Mouse (Mus musculus): ENCODE data around the gene Sstr2.
A peak's percentile ranks its signal among the peaks of the same experiment; 100 is the strongest.

The Sstr2 gene

DNA sequence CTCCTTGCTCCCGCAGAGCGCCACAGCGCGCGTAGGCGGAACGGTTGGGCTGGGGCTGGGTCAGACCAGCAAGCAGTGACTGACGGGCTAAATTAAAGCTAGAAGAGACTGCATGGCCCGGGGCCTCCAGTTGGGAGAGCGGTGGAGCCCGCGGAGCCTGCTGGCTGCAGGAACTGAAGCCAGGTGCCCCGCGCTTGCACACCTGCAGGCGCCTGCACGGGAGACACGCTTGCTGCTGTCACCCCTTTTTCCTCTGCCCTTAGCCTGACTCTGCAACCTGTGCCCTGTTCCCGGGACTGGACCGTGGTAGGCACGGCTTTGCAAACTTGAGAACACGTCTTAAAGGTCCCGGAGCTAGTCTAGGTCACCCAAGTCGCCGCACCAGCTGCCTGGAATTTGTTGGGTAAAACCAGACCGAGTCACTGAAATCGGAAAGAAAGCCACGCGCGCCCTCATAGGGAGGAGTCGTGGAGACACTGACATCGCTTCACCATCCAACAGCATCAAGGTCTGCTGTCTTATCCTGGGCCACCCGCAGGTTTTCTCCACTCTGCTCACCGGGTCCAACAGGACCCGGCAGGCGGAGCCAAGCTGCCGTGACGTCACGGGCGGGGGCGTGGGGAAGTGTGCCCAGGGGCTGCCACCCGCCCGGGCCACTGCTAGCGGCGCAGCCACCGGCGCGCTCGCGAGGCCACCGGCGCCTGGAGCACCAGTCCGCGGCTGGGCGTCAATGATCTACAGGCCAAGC, at the start of gene Sstr2:
Gene Sstr2 (plus strand): TSS at position 671 of the 748 bp plus-strand sequence.
- DNase-seq (ENCODE audit: low spot score in 2 of 2): peak; percentile 43 to 67

DNA sequence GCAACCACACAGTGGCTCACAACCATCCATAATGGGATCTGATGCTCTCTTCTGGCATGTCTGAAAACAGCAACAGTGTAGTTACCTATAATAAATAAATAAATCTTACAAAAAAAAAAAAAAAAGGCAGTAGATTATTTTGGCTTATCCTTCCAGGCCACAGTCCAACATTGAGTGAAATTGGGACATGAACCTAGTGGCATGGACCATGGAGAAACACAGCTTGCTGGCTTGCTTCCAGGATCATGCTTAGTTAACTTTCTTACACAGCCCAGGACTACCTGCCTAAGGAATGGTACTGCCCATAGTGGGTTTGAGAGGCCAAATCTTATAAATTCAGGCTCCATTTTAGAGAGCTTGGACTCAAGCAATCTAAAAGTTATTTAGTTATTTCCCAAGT, 47.5 kb upstream of the Sstr2 start:
- no peak for DNase-seq (ENCODE audit: low spot score in 2 of 2)

DNA sequence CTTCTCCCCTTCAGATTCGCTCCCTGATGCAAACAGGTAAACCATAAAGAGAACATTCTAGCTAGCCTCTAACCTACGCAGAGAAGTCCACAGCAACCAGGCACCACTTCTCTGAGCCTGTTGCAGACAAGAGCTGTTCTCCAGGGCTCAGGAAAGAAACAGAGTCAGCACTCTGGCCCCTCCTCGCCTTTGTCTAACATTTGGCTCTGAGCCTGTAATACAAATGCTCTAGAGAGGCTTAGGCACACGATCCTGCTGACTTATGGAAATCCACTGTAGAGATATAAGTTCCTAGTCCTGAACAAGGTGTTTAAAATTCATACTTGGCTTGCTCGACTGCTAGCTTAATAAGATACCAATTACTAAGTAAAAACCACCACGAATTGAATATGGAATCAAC, 46.5 kb upstream of the Sstr2 start:
- DNase-seq (ENCODE audit: low spot score in 2 of 2): no peak

DNA sequence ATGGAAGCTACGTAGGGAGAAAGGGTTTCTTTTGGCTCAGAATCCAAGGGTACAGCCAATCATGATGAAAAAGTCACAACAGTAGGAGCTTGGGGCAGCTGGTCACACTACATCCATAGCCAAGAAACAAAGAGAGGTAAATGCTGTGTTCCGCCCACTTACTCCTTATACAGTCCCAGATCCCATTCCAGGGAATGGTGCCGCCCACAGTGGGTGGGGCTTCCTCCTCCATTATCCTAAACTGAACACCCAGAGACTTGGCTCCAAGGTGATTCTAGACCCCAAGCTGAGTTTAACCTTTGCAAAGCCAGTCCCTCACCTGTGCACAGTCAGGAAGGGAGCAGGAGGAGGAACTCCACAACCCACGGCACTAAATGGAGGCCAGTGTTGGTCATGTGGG, 41.9 kb upstream of the Sstr2 start:
- no peak for DNase-seq (ENCODE audit: low spot score in 2 of 2)

DNA sequence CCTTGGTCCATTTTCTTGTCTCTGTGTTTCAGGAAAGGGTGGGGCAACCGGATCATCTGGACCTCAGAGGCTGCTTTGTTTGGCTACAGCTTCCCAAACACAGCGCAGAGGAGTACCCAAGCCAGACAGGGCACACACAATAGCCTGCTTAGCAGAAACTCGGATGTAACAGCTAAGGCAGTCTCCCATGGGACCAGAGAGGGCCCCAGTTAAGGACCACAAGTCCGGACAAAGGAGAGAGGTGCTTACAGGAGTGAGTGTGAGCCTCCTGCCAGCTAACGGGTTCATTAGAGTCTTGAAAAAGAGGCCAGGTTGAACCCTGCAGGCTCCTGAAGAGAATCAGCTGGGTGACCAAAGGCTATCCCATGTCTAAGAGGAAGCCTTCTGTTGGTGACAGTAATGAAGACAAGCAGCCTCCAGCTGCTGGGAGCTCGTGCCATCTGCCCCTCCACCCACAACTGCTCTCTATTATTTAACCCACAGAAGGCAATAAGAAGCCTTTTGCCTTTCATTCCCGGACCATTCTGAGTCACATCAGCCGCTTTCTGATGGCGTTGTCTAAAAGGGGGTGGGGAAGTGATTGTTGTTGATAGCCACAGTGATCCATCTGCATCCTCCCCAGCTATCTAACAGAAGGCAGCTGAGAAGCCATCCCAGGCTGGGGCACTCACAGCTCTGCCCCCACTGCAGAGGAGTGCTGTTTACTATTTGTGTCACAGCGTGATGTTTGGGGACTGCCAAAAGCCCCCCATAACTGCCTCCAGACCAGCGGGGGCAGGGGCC, 35.1 kb upstream of the Sstr2 start:
- DNase-seq (ENCODE audit: low spot score in 2 of 2): no peak

DNA sequence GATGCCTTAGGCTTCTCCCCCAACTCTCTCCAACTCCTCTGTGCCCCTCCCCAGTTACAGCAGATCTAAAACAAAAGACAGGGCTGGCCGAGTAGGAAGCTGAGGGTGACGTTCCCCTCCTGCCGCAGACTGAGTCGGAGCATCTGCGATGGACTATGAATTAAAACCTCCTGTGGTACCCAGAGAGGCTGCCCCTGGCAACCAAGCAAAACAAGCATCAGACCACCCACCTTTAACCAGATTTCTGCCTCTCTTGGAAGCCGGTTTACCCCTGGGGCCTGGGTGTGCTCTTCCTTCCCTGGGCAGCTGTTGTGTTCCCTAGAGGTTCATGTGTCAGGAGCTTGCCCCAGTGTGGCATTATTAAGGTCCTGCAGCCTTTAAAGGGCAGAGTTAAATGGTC, 32.7 kb upstream of the Sstr2 start:
- no peak for DNase-seq (ENCODE audit: low spot score in 2 of 2)

DNA sequence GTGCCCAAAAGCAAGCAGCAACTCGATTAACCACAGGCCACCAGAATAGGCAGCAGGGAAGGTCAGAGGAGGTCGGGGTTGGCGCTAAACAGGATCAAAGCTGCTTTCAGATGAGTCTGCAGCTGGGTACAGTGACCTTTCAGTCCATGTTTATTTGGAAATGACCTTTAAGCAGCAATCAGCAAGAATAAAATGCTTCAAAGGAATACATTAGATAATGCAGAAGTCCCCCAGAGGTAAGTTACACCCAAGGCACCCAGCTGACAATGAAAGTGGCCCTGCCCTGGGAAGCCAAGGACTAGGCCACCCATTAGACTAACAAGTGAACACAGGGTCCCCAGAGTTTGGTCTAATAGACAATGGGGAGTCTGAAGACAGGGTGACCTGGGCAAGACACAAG, 30.2 kb upstream of the Sstr2 start:
- no peak for DNase-seq (ENCODE audit: low spot score in 2 of 2)

DNA sequence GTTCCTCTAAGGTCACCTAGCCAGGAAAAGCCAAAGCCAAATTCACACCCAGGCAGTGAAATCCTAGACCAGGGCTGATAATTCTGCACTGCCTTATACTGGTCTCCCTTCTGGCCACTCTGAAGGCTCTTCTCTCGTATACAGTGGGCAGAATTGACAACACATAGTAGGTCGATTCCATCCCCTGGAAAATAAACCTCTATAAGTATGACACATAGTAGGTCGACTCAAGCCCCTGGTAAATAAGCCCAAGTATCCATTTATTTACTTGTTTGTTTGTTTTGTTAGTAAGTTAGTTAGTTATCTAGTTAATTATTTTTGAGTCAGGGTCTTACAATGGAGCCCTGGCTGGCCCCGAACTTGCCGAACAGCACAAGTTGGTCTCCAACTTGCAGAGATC, 24.0 kb upstream of the Sstr2 start:
- DNase-seq (ENCODE audit: low spot score in 2 of 2): no peak

DNA sequence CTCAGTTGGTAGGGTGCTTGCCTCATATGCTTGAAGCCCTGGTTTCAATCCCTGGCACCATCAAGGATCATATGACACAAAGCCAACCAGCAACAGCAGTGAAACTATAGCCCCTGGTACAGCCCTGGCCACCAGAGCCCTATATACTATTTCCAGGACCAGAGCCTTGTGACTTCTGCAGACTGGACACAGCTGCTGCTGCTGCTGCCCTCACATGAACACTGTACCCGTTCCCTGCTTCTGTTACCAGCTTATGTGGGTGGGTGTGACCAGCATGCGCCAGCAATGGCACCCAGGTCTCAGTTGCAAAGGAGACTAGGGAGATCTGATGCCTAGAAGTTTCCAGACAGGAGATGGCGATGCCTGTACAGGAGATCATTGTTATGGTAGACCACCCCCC, 21.5 kb upstream of the Sstr2 start:
- no peak for DNase-seq (ENCODE audit: low spot score in 2 of 2)

DNA sequence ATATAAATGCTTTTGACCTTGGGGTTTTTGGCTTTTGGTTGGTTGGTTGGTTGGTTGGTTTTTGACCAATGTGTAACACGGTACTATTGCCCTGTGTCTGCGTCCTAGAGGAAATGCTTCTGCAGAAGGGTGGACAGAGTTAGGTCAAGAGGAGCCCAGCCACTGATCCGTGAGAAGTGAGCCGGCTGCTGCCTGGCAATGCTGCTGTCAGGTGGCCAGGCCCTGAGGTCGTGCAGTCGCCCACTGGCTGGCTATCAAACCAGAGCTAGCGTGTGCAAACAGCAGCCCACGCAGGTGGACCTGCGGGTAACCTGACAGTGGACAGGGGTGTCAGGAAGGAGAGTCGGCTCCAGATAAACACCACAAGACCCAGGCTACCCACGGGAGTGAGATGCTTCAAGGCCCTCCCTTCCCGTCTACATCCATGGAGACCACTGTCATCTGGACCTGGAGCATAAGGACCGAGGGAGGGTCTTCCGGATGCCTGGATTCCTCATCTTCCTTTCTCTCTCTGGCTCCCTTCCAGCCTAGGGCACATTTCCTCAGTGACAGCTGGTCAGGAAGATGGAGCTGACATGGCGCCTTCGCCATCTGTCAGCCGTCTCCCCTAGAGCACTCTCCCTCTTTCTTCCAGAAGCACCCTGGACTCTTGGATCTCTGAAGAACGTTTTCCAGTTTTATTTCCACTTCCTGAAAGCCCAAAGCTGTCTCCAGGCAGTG, 18.5 kb upstream of the Sstr2 start:
- no peak for DNase-seq (ENCODE audit: low spot score in 2 of 2)

DNA sequence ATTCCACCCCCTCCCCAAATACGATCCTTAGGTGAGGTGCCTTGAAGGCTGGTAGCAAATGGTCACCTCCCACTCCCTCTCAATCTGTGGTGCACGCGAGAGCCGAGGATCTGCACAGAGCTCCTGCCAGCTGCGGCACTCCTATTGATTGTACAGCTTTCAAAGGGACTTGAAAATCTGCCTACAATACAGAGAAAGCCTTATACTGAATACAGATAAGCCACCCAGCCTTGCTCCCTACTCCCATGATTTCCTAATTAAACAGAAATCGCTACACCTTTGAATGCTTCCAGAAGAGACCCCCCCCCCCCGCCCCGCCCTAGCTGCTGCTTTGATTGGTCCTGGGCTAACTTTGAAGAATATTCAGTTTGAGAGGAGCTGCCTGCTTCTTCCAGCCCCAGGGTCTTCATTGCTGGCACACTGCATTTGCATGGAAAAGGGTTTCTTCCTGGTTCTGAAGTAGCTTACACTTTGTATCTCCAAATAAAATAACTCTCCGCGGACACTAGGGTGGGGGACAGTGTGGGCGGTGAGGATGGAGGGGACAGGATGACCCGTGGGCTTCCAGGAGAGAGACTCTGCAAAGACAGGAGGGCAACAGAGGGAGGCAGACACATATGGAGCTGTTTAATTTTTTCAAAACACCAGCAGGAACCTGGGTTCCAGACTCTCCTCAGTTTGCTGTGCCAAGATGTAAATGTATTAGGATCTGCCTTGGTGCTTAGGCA, 17.4 kb upstream of the Sstr2 start:
- no peak for DNase-seq (ENCODE audit: low spot score in 2 of 2)

DNA sequence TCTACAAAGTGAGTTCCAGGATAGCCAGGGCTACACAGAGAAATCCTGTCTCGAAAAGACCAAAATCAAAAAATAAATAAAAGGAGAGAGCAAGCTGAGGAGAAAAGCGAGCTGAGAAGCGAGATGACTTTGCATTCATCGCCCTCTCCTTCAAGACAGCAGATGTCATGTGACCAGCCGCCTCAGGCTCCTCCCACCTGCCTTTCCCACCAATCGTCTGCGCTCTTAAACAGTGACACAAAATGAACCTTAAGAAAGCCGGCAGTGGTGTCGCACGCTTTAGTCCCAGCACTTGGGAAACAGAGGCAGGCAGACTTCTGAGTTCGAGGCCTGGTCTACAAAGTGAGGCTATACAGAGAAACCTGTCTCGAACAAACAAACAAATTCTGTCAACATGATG, 11.6 kb upstream of the Sstr2 start:
- no peak for DNase-seq (ENCODE audit: low spot score in 2 of 2)

DNA sequence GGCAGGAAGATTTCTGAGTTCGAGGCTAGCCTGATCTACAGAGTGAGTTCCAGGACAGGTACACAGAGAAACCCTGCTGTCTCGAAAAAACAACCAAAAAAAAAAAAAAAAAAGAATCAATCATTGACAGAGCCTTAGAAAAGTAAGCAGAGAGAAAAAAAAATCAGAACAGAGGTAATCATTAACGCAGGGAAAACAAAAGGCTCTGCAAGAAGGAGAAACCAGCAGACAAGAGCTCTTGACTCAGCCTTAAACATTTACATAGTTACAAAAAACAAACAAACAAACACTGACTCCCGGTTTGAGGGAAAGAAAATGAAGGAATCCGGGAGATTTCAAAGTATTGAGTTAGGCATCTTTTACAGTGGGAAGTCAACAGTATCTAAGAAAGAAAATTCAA, 9.6 kb upstream of the Sstr2 start:
- DNase-seq (ENCODE audit: low spot score in 2 of 2): no peak

DNA sequence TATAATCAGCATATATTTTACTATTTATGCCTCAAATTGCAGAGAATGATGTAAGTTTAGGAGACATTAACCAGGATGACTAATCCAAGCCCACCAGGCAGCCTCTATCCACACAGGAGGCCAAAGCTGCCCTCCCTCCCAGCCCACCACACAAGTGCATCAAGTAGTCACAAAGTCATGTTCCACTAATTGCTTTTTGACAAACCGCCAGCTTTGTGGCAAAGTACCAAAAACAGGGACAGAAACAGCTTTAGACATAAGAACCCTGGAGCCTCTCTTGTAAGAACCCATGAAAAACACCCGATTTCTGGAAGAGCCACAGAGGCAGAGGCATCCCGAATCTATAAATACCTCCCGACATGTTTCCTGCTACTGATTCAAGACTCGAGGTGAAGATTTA, 8.9 kb upstream of the Sstr2 start:
- no peak for DNase-seq (ENCODE audit: low spot score in 2 of 2)

DNA sequence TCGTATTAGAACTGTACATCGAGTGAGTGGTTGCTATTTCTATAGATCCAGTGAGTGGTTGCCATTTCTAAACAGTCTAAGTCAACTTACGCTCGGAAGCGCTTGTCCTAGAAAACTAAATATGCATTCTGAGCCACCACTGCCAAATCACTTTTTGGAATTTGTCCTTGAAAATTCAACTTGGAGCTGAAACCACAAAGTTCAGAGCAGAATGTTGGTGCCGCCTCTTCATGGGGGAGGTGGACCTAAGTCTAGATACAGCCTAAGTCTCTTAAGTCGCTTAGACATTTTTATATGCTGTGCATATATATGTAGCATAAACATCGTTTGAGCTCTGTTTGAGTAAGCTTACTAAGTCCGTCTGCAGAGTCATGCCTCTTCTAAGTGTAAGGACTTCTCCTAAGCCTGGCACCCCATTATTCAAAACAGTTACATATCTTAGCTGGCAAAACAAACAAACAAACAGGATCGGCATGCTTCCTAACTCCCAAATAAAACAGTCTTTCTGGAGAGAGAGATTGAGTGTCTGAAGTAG, 8.0 kb upstream of the Sstr2 start:
- no peak for DNase-seq (ENCODE audit: low spot score in 2 of 2)

DNA sequence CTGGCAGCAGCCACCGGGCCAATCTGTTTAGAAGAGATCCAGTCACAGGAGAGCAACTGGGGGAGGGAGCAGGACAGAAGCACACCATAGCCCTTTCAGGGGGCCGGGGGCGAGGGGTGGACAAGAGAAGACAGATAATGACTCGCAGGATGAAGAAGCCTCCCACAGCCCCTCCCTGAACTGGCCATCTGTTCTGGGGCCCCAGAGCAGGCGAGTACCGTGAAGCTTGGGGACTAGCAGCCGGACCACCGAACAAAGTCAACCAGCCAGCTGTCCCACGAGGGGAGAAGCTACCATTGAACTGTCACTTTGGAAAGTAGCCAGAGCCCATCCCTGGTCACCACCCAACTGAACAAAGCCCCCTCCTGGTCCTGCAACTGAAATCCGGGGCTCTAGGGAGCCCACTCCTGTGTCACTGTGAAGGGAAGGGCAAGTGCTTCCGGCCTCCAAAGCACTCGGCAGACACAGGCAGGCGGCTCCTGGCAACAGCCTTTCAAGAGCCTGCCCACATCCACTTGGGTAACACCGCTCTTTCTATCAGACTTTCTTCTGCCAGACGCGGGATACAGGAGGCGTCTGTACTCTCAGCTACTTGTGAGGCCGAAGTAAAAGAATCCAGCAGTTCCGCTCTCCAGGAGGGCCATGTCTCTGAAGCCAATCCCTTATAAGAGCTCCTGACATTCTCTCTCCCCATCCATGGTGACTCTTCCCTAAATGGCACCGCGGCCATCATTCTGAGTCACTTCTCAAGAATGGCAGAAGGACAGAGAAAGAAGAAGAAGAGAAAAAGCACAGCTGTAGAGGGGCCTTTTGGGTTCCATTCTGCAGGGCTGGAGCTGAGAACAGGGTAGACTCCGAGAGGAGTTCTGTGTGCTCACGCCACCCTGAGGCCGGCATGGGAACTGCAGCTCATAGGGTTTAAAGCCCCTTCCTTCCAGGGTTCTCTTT, 7.2 kb upstream of the Sstr2 start:
- peak in 1 of 2 experiments; percentile 33 for DNase-seq (ENCODE audit: low spot score in 2 of 2)

DNA sequence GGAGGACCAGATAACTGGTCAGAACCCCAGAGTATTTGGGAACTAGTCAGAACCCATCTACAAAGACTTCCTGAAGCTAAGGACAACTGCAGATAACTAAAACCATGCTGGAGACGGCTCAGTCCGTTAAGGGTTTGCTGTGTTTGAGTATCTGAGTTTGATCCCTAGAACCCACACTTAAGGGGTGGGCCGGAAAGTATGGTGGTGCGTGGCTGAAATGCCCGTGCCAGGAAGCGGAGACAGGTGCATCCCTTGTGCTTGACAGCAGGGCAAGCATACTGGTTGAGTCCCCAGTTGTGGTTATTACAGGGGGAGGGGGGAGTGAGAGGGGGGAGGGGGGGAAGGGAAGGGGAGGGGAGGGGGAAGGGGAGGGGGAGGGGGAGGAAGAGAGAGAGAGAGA, 4.7 kb upstream of the Sstr2 start:
- no peak for DNase-seq (ENCODE audit: low spot score in 2 of 2)

DNA sequence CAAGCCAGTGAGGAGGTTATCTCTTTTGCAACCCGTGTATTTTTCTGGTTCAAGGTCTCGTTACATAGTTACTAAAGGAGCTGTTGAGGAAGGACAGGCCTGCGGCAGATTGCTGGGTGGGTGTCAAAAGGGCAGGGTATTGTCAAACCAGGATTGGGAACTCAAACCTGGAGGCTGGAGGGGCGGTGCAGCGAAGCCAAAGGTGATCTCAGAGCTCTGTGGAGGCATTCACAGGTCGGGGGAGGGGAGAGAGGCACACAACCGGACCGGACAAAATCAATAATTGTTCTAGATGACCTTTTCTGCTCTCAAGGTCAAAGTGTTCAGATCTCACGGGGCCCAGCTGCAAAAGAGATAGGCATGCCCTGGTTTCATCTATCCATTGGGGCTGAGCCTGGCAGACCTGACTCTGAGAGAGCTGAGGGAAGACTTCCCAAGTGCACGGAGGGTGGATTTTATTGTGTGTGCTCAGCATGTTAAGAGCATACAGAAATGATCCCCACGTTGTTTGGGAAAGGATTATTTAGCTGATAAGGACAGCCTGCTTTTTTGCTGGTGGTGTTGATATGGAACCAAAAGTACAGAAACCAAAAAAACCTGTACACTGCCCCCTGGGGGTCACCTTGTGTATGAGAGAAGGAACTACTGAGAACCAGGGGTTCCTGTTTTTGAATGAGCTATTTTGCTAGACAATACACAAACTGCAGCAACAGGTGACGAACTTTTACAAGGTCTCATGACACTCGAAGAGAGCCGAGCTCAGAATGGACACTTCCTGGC, 1.8 kb upstream of the Sstr2 start:
- DNase-seq (ENCODE audit: low spot score in 2 of 2): peak; percentile 34 to 80

DNA sequence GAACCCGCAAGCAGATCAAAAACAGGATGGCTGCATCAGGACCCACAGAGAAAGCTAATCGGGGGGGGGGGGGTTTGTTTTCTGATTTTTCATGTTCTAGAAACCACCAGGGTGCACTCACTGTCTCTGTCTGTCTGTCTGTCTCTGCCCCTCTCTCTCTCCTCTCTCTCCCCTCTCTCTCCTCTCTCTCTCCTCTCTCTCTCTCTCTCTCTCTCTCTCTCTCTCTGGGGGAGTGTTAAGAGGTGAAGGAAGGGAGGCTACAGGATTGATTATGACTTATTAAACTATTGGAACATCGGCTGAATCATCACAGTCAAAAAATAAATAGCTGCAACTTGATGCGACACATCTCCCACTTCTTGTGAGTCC, 855 bp upstream of the Sstr2 start:
- no peak for DNase-seq (ENCODE audit: low spot score in 2 of 2)

Measured in urinary bladder, postnatal 4 days (tissue).